Mouse (Mus musculus): ENCODE results near the gene Prkcb. TPM values are rescaled to one million over a fixed set of nuclear protein-coding genes. Genes with fewer than 3 reads are reported as not detected.
"Not testable (repeated sequence)": the region's sequence is repeated elsewhere in the genome, so short reads cannot be mapped to it uniquely, and the experiment has no call there.

Prkcb gene
- polyA plus RNA-seq (2015; fragmentation: Nextera tagmentation; extraction: Ambion mirVana) = 127 and 139 TPM in 2 replicates

DNA sequence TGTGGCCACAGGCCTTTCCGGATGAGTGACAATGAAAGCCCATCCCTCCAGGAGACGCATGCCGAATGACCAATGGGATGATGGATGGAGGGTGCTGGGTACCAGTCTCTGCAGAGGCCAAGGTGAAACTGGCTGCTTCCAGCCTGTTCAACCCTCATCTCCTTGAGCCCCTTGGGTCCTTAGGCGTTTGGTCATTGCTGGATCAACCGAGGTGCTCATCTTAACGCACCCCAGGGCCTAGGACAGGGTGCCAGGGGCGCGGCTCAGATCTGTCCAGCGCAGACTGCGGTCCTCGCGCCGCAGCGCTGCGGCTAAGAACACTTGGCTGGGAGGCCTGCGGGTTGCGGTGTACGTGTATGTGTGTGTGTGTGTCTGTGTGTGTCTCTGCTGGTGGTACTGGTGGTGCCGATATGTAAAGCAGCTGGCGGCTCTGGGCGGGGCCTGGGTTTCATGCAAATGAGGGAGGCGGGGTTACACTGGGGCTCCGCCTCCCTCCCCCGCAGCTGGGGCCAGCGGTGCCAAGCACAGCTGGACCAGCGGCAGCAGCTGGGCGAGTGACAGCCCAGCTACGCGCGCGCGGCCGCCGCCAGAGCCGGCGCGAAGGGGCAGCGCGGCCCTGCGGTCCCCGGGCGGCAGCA is at the start of gene Prkcb:
Gene Prkcb (plus strand): TSS at position 147 of the 638 bp plus-strand sequence.
- ATAC-seq = peak; percentile 93
- H3K4me1 ChIP-seq (ENCODE audit: control insufficient read depth, insufficient read depth, low read depth, low read length) = peaks cover 26% of the 10 kb centered on the region
- H3K4me2 ChIP-seq (ENCODE audit: low read length) = peak within 1 kb of the TSS; percentile 96
- peak within 1 kb of the TSS; percentile 74 for H3K27ac ChIP-seq (ENCODE audit: low read depth, low read length)
- no peaks in the 10 kb centered on the region for H3K9me3 ChIP-seq (ENCODE audit: control insufficient read depth, low read length)
- no peaks in the 10 kb centered on the region for H3K27me3 ChIP-seq (replicated peaks; ENCODE audit: control insufficient read depth, insufficient read depth, low read length)
- WGBS = 4% methylated on average over 23 of the region's 42 CpGs
- peak within 1 kb of the TSS; percentile 72 for H3K4me3 ChIP-seq (ENCODE audit: low read length)
- H3K36me3 ChIP-seq (ENCODE audit: control insufficient read depth, insufficient read depth, low read length) = no peaks in the 10 kb centered on the region
- peak within 1 kb of the TSS; percentile 80 for H3K9ac ChIP-seq (ENCODE audit: low read depth, low read length)

DNA sequence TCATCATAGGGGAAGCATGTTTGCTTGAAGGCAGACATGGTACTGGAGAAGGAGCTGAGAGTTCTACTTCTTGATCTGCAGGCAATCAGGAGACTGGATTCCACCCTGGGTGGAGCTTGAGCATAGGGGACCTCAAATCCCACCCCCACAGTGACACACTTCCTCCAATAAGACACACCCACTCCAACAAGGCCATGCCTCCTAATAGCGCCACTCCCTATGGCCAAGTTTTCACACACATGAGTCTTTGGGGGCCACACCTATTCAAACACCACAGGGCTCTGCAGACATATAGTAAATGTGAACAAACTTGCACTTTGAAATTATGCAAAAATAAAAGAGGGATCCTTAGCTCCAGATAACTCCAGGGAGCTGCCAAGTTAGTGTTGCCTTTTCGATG is 49.6 kb upstream of the Prkcb start:
- Histone ChIP-seq H3K4me3 (ENCODE audit: low read length) (no peak overlapping the region), H3K27ac (ENCODE audit: low read depth, low read length) (no peak overlapping the region), H3K4me1 (ENCODE audit: control insufficient read depth, insufficient read depth, low read depth, low read length) (no peaks in the 10 kb centered on the region), H3K4me2 (ENCODE audit: low read length) (no peak overlapping the region), H3K9me3 (ENCODE audit: control insufficient read depth, low read length) (no peaks in the 10 kb centered on the region), H3K36me3 (ENCODE audit: control insufficient read depth, insufficient read depth, low read length) (no peaks in the 10 kb centered on the region), H3K27me3 (replicated peaks; ENCODE audit: control insufficient read depth, insufficient read depth, low read length) (no peaks in the 10 kb centered on the region), H3K9ac (ENCODE audit: low read depth, low read length) (no peak overlapping the region)
- no peak for ATAC-seq
- 98% methylated on average over 2 of the region's 2 CpGs for WGBS

DNA sequence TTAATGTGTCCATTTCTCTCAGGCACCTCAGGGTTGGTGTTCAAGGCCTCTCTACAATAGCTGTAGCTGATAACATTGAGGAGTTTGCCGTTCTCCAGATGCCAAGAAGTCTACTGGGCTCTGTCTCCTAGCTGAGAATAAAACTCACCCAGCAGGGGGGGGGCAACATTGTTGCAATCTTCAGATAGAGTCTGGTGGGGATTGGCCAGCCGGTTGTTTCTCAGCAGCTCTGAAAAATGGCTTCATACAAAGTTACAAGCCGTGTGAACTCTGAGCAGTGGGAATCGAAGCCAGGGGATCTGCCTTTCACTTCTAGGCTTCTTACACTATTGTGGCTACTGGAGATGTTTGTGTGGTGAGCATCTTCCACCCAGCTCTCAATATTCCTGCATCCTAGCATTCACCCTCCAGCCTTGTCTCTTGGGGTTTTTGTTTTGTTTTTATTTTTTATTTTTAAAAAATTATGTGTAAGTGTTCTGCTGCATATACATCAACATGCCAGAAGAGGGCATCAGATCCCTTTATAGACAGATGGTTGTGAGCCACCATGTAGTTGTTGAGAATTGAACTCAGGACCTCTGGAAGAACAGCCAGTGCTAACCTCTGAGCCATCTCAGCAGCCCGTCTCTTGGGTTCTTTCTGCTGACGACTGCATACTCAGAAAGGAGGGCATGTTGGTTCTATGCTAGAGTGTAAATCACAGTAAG is 48.0 kb upstream of the Prkcb start:
- H3K4me3 ChIP-seq (ENCODE audit: low read length) = no peak overlapping the region
- H3K27me3 ChIP-seq (replicated peaks; ENCODE audit: control insufficient read depth, insufficient read depth, low read length) = no peaks in the 10 kb centered on the region
- no peak overlapping the region for H3K4me2 ChIP-seq (ENCODE audit: low read length)
- no peaks in the 10 kb centered on the region for H3K4me1 ChIP-seq (ENCODE audit: control insufficient read depth, insufficient read depth, low read depth, low read length)
- H3K9me3 ChIP-seq (ENCODE audit: control insufficient read depth, low read length) = no peaks in the 10 kb centered on the region
- no peaks in the 10 kb centered on the region for H3K36me3 ChIP-seq (ENCODE audit: control insufficient read depth, insufficient read depth, low read length)
- no peak overlapping the region for H3K9ac ChIP-seq (ENCODE audit: low read depth, low read length)
- 76% methylated on average over 6 of the region's 6 CpGs for WGBS
- no peak overlapping the region for H3K27ac ChIP-seq (ENCODE audit: low read depth, low read length)
- no peak for ATAC-seq

DNA sequence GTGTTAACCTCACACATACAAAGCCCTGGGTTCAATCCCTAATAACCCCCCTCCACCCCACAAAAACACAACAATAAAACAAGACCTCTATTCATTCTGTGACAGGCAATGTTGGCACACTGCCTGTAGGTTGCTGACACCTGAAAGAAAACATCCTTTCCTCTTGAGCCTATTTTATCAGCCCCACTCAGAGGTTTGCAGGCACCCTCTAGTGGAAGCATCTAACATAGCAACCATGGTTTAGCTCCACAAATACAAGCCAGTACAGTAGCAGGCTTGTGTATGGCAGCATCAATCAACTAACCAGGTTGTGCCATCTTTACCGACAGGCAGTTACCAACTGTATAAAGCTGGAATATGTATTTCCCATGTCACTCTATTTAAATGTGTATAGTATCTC is 46.3 kb upstream of the Prkcb start:
- Histone ChIP-seq H3K9me3 (ENCODE audit: control insufficient read depth, low read length) (no peaks in the 10 kb centered on the region), H3K4me3 (ENCODE audit: low read length) (no peak overlapping the region), H3K9ac (ENCODE audit: low read depth, low read length) (no peak overlapping the region), H3K4me1 (ENCODE audit: control insufficient read depth, insufficient read depth, low read depth, low read length) (no peaks in the 10 kb centered on the region), H3K36me3 (ENCODE audit: control insufficient read depth, insufficient read depth, low read length) (no peaks in the 10 kb centered on the region), H3K27ac (ENCODE audit: low read depth, low read length) (no peak overlapping the region), H3K27me3 (replicated peaks; ENCODE audit: control insufficient read depth, insufficient read depth, low read length) (no peaks in the 10 kb centered on the region), H3K4me2 (ENCODE audit: low read length) (no peak overlapping the region)
- WGBS = 53% methylated on average over 1 of the region's 1 CpGs
- ATAC-seq = 0 out of 2 replicates have a peak, but pooled peaks have one; percentile 40

DNA sequence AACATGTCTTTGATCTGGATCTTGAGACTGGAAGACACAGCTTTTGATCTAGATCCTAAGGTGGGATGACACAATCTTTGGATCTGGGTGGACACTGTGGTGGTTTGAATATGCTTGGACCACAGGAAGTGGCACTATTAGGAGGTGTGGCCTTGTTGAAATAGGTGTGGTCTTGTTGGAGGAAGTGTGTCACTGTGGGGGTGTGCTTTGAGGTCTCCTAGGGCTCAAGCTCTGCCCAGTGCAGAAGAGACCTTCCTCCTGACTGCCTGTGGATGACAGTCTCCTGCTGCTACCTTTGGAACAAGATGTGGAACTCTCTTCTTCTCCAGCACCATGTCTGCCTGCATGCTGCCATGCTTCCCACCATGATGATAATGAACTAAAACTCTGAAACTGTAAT is 45.8 kb upstream of the Prkcb start:
- H3K4me1 ChIP-seq (ENCODE audit: control insufficient read depth, insufficient read depth, low read depth, low read length); H3K9me3 ChIP-seq (ENCODE audit: control insufficient read depth, low read length); H3K4me3 ChIP-seq (ENCODE audit: low read length); ATAC-seq; H3K9ac ChIP-seq (ENCODE audit: low read depth, low read length); H3K4me2 ChIP-seq (ENCODE audit: low read length); H3K27me3 ChIP-seq (replicated peaks; ENCODE audit: control insufficient read depth, insufficient read depth, low read length); H3K27ac ChIP-seq (ENCODE audit: low read depth, low read length); H3K36me3 ChIP-seq (ENCODE audit: control insufficient read depth, insufficient read depth, low read length): not testable (repeated sequence)

DNA sequence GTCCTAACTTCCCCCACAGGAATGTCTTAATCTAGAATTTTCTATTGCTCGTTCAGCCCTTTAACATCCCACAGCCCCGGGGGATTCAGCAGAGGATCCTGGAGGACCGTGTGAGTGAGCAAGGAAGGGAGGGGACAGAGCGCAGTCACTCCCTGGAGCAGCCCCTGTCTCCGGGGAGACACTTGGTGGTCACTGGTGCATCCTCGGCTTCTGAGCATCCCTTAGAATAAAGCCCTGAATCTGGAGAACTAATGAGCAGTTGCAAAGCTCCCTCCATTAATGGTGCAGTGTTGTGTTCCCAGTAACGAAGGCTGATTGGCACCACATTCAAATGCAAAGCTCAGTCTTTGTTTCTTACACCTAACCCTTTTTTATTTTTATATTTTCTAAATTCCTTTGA is 44.4 kb upstream of the Prkcb start:
- H3K36me3 ChIP-seq (ENCODE audit: control insufficient read depth, insufficient read depth, low read length) = no peaks in the 10 kb centered on the region
- no peak overlapping the region for H3K9ac ChIP-seq (ENCODE audit: low read depth, low read length)
- no peaks in the 10 kb centered on the region for H3K9me3 ChIP-seq (ENCODE audit: control insufficient read depth, low read length)
- no peak overlapping the region for H3K4me3 ChIP-seq (ENCODE audit: low read length)
- 25% methylated on average over 7 of the region's 7 CpGs for WGBS
- peak; percentile 76 for ATAC-seq
- no peak overlapping the region for H3K27ac ChIP-seq (ENCODE audit: low read depth, low read length)
- no peaks in the 10 kb centered on the region for H3K27me3 ChIP-seq (replicated peaks; ENCODE audit: control insufficient read depth, insufficient read depth, low read length)
- no peak overlapping the region; the same call in 1 of the 2 replicates for H3K4me2 ChIP-seq (ENCODE audit: low read length)
- H3K4me1 ChIP-seq (ENCODE audit: control insufficient read depth, insufficient read depth, low read depth, low read length) = no peaks in the 10 kb centered on the region

DNA sequence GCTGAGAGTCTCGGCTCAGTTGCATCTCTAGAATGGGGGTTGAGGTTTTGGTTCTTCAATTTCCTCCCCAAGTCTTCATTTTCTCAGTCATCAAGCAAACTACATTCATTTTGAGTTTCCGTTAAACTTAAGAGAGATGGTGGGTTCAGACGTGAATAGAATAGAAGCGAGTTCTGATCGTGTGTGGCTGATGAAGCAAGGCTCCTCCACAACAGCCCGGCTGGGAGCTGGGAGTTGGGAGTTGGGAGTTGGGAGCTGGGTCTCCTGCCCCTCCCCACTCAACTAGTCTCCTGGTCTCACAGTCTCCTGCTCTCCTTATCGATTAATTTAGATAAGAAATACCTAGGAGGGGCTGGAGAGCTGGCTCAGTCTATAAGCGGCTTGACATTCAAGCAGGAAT is 44.0 kb upstream of the Prkcb start:
- Histone ChIP-seq H3K36me3 (ENCODE audit: control insufficient read depth, insufficient read depth, low read length) (no peaks in the 10 kb centered on the region), H3K27me3 (replicated peaks; ENCODE audit: control insufficient read depth, insufficient read depth, low read length) (no peaks in the 10 kb centered on the region), H3K27ac (ENCODE audit: low read depth, low read length) (no peak overlapping the region), H3K4me3 (ENCODE audit: low read length) (no peak overlapping the region), H3K4me1 (ENCODE audit: control insufficient read depth, insufficient read depth, low read depth, low read length) (no peaks in the 10 kb centered on the region), H3K9me3 (ENCODE audit: control insufficient read depth, low read length) (no peaks in the 10 kb centered on the region), H3K4me2 (ENCODE audit: low read length) (no peak overlapping the region; the same call in 1 of the 2 replicates), H3K9ac (ENCODE audit: low read depth, low read length) (no peak overlapping the region)
- ATAC-seq = 0 out of 2 replicates have a peak, but pooled peaks have one; percentile 42
- 52% methylated on average over 8 of the region's 8 CpGs for WGBS

DNA sequence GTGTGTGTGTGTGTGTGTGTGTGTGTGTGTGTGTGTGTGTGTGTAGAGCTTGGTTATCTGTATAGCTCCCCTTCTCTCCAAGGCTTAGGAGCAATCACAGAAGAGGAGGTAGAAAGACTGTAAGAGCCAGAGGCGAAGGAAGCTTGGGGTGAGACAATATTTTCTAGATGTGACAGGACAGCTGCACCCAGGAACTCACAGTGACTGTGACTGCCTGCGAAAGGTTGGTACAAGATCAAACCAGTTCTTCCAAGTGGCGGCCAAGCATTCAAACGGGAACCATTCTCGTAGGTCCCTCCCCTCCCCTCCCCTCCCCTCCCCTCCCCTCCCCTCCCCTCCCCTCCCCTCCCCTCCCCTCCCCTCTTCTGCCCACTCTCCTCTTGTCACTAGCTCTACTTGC is 42.6 kb upstream of the Prkcb start:
- Histone ChIP-seq H3K27ac (ENCODE audit: low read depth, low read length) (no peak overlapping the region), H3K4me2 (ENCODE audit: low read length) (no peak overlapping the region), H3K9me3 (ENCODE audit: control insufficient read depth, low read length) (no peaks in the 10 kb centered on the region), H3K36me3 (ENCODE audit: control insufficient read depth, insufficient read depth, low read length) (no peaks in the 10 kb centered on the region), H3K27me3 (replicated peaks; ENCODE audit: control insufficient read depth, insufficient read depth, low read length) (no peaks in the 10 kb centered on the region), H3K4me3 (ENCODE audit: low read length) (no peak overlapping the region), H3K9ac (ENCODE audit: low read depth, low read length) (no peak overlapping the region), H3K4me1 (ENCODE audit: control insufficient read depth, insufficient read depth, low read depth, low read length) (no peaks in the 10 kb centered on the region)
- no peak for ATAC-seq
- WGBS = 56% methylated on average over 5 of the region's 5 CpGs

DNA sequence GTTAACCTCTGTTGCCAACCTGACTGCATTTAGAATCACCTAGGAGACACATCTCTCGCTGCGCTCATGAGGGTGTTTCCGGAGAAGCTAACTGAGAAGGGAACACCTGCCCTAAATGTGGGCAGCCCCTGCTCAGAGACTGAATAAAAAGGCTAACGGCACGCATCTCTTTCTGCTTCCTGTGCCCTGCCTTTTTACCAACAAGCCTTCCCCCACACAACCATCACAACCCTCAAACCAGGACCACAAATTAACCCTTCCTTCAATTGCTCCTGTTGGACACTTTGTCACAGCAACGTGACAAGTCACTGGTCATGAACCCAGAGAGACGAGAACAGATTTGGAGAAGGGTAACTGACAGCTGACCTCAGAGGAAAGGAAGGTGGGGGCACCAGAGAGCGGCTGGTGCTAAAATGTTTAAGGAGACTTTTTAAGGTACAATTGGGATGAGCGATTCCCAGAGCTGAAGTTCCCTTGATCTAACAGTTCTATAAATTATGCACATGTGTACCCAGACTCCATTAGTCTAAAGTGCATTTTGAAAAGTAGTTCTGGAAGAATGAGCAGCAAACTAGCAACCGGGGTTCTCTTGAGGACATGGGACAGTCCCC is 41.2 kb upstream of the Prkcb start:
- H3K9ac ChIP-seq (ENCODE audit: low read depth, low read length) = no peak overlapping the region
- no peaks in the 10 kb centered on the region for H3K36me3 ChIP-seq (ENCODE audit: control insufficient read depth, insufficient read depth, low read length)
- H3K4me3 ChIP-seq (ENCODE audit: low read length) = no peak overlapping the region
- no peak overlapping the region for H3K4me2 ChIP-seq (ENCODE audit: low read length)
- no peak overlapping the region for H3K27ac ChIP-seq (ENCODE audit: low read depth, low read length)
- H3K27me3 ChIP-seq (replicated peaks; ENCODE audit: control insufficient read depth, insufficient read depth, low read length) = no peaks in the 10 kb centered on the region
- ATAC-seq = no peak
- no peaks in the 10 kb centered on the region for H3K9me3 ChIP-seq (ENCODE audit: control insufficient read depth, low read length)
- H3K4me1 ChIP-seq (ENCODE audit: control insufficient read depth, insufficient read depth, low read depth, low read length) = no peaks in the 10 kb centered on the region
- WGBS = 80% methylated on average over 10 of the region's 10 CpGs
